Mouse (Mus musculus): ENCODE data around the gene Stard5. TPM values are rescaled to one million over a fixed set of nuclear protein-coding genes. Genes with fewer than 3 reads are reported as not detected.

Stard5 gene
- polyA plus RNA-seq, 1 experiment from 2014 or later = 45.9 TPM

DNA sequence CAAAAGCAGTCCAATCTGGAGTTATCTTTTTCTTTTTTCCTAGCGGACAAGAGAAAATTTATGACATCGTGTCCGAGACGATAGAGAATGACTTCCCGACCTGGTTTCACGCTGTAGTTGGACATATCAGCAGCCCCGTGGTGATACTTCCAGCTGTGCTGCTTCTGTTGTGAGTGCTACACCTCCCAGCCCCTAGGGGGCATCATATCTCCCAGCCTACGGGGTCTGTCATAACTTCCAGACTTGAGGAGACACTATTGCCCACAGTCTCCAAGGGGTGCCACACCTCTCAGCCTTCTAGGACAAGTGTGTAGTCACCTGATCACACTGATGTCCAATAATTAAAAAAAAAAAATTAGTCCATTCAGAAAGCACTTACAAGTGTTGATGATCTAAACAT is 15.9 kb upstream of the Stard5 start:
- Histone ChIP-seq H3K36me3 (ENCODE audit: insufficient read depth, low read length) (no peaks in the 10 kb centered on the region), H3K9ac (ENCODE audit: low read depth, low read length) (no peak overlapping the region), H3K27ac (no peak overlapping the region), H3K4me3 (replicated peaks; ENCODE audit: low read depth, low read length) (no peak overlapping the region), H3K27me3 (ENCODE audit: insufficient read depth, low read length) (no peaks in the 10 kb centered on the region), H3K4me2 (ENCODE audit: low read length) (no peak overlapping the region), H3K9me3 (replicated peaks; ENCODE audit: low read length) (no peaks in the 10 kb centered on the region), H3K4me1 (replicated peaks; ENCODE audit: insufficient read depth, low read length) (peaks cover 10% of the 10 kb centered on the region; the same call in 1 of the 2 replicates)
- TF ChIP-seq CTCF (IDR thresholded peaks at IDR 0.05; ENCODE audit: low read depth) = no peak; the same call in 1 of the 2 replicates
- DNase-seq (ENCODE audit: low spot score) = no peak
- WGBS = 82% methylated on average over 8 of the region's 8 CpGs
- no peak for ATAC-seq (replicated peaks; ENCODE audit: low FRiP score, low read depth)

DNA sequence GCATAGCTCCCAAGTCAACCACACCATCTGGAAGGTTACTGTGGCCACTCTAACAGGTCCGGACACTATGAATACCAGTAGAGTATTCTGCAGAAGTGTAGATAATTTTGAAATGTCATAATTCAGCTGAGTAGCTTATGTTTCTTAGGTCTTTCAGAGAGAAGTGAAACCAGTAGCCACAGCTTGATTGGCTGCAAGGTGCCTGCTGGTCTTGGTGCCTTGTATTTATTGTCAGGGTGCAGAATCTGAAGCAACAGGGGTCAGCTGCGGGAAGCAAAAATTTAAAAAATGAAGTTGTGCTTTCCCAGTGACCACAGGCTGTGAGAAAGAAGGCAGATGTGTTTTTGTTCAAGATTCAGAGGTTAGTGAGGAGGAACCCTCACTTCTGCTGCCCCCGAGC is 15.5 kb upstream of the Stard5 start:
- Histone ChIP-seq H3K36me3 (ENCODE audit: insufficient read depth, low read length) (no peaks in the 10 kb centered on the region), H3K4me1 (replicated peaks; ENCODE audit: insufficient read depth, low read length) (peaks cover 10% of the 10 kb centered on the region; the same call in 1 of the 2 replicates), H3K9ac (ENCODE audit: low read depth, low read length) (no peak overlapping the region), H3K4me3 (replicated peaks; ENCODE audit: low read depth, low read length) (no peak overlapping the region), H3K27me3 (ENCODE audit: insufficient read depth, low read length) (no peaks in the 10 kb centered on the region), H3K27ac (no peak overlapping the region), H3K4me2 (ENCODE audit: low read length) (no peak overlapping the region), H3K9me3 (replicated peaks; ENCODE audit: low read length) (no peaks in the 10 kb centered on the region)
- ATAC-seq (replicated peaks; ENCODE audit: low FRiP score, low read depth) (no peak), DNase-seq (ENCODE audit: low spot score) (peak; percentile 19)
- 64% methylated on average over 3 of the region's 3 CpGs for WGBS
- no peak for TF ChIP-seq CTCF (IDR thresholded peaks at IDR 0.05; ENCODE audit: low read depth)

DNA sequence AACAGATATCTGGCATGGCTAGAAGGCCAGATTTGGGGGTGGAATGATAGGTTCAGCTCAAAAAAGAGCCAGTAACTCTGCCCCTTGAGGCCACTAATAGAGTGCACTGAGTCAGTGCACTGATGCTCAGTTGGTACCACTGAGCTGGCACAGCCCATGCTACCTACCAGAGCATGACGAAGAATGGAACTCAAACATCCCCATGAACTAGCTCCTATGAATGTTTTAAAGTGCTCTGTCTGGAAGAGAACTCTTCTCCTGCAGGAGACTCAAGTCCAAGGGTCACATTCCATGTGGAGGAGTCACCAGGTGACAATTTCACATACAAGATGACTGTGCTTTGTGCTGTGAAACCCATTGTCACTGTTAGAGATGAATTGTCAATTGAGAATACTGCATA is 13.1 kb upstream of the Stard5 start:
- Histone ChIP-seq H3K27me3 (ENCODE audit: insufficient read depth, low read length) (no peaks in the 10 kb centered on the region), H3K36me3 (ENCODE audit: insufficient read depth, low read length) (no peaks in the 10 kb centered on the region), H3K9ac (ENCODE audit: low read depth, low read length) (no peak overlapping the region), H3K27ac (no peak overlapping the region), H3K4me1 (replicated peaks; ENCODE audit: insufficient read depth, low read length) (peaks cover 10% of the 10 kb centered on the region; the same call in 1 of the 2 replicates), H3K9me3 (replicated peaks; ENCODE audit: low read length) (no peaks in the 10 kb centered on the region), H3K4me3 (replicated peaks; ENCODE audit: low read depth, low read length) (no peak overlapping the region), H3K4me2 (ENCODE audit: low read length) (no peak overlapping the region)
- WGBS = 62% methylated on average over 1 of the region's 1 CpGs
- DNase-seq (ENCODE audit: low spot score) = no peak
- peak; percentile 62; the same call in 1 of the 2 replicates for ATAC-seq (replicated peaks; ENCODE audit: low FRiP score, low read depth)
- TF ChIP-seq CTCF (IDR thresholded peaks at IDR 0.05; ENCODE audit: low read depth) = no peak

DNA sequence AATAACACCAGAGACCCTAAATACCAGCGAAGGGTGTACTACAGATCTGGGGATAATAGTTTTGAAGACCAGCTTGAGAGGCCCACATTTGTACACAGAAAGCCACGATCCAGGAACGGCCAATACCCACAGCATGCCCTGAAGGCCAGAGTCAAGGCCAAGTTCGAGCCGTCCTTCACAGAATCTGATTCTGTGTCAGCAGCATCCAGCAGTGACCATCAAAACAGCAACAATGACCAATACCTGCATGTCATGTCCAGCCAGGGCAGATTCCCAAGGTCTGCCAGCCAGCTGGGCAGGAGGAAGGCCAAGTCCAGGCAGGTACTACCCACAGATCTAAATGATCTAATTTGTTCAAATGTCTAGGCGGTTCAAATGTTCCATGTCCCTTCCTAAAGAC is 9.2 kb upstream of the Stard5 start:
- Histone ChIP-seq H3K27ac (no peak overlapping the region), H3K4me2 (ENCODE audit: low read length) (no peak overlapping the region), H3K4me3 (replicated peaks; ENCODE audit: low read depth, low read length) (no peak overlapping the region), H3K9me3 (replicated peaks; ENCODE audit: low read length) (no peaks in the 10 kb centered on the region), H3K36me3 (ENCODE audit: insufficient read depth, low read length) (no peaks in the 10 kb centered on the region), H3K27me3 (ENCODE audit: insufficient read depth, low read length) (no peaks in the 10 kb centered on the region), H3K9ac (ENCODE audit: low read depth, low read length) (no peak overlapping the region), H3K4me1 (replicated peaks; ENCODE audit: insufficient read depth, low read length) (peaks cover 7% of the 10 kb centered on the region; the same call in 1 of the 2 replicates)
- DNase-seq (ENCODE audit: low spot score) (no peak), ATAC-seq (replicated peaks; ENCODE audit: low FRiP score, low read depth) (no peak)
- 90% methylated on average over 6 of the region's 6 CpGs for WGBS
- TF ChIP-seq CTCF (IDR thresholded peaks at IDR 0.05; ENCODE audit: low read depth) = no peak

DNA sequence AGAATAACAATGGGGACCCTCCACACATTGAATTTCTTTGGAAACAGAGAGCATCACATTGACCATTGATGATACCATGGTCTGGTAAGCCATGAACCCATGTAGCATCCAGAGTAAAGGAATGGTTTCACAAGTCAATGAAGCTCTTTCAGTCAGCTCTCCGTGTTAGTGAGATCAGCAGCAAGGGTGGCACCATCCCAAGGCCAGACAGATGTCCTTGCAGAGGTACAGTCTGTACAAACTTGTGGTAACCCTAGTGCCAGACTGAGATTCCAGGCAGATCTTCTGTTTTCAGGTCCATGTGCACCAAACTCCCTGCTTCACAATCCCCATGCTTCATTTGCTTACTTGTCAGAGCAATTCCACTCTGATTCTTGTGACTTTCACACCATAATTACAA is 7.7 kb upstream of the Stard5 start:
- no peak for ATAC-seq (replicated peaks; ENCODE audit: low FRiP score, low read depth)

DNA sequence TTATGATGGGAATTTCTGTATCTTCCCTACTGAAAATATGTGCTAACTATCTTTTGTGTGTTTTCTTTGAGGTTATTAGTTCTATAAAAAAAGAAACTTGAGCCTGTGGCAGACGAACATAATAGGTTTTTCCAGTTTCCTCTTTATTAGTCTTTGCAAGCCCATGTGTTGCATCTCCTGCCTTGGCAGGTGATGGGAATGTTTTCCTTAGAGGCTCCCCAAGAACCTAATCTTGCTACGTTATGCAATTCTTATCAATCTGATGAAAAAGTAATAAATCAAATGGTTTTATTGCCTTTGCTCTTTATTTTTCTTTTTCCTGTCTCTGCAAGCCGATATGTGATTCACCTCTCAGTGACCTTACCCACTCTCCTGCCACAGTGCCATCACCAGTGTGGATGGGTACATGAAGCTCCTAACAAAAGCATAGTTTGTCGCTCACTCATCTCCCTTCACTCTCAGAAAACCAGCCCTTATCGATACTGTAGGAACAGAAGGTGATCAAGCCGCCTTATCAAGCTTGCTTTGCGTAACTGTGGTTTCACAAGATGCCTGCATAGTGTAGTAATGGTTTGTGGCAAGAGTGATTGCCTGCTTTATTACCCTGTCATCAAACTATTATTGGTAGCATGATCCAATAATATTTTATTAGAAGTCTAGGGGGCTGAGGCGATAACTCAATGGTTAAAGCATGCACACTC is 5.1 kb upstream of the Stard5 start:
- Histone ChIP-seq H3K4me2 (ENCODE audit: low read length) (no peak overlapping the region), H3K4me1 (replicated peaks; ENCODE audit: insufficient read depth, low read length) (peaks cover 6% of the 10 kb centered on the region), H3K4me3 (replicated peaks; ENCODE audit: low read depth, low read length) (no peak overlapping the region), H3K27ac (no peak overlapping the region), H3K27me3 (ENCODE audit: insufficient read depth, low read length) (no peaks in the 10 kb centered on the region), H3K9me3 (replicated peaks; ENCODE audit: low read length) (no peaks in the 10 kb centered on the region), H3K9ac (ENCODE audit: low read depth, low read length) (no peak overlapping the region), H3K36me3 (ENCODE audit: insufficient read depth, low read length) (no peaks in the 10 kb centered on the region)
- no peak for TF ChIP-seq CTCF (IDR thresholded peaks at IDR 0.05; ENCODE audit: low read depth)
- DNase-seq (ENCODE audit: low spot score) (no peak), ATAC-seq (replicated peaks; ENCODE audit: low FRiP score, low read depth) (no peak)
- 57% methylated on average over 8 of the region's 8 CpGs for WGBS

More for the DNA sequence above, 7.7 kb upstream of the Stard5 start:
- no peaks in the 10 kb centered on the region for H3K9me3 ChIP-seq (replicated peaks; ENCODE audit: low read length)
- H3K9ac ChIP-seq (ENCODE audit: low read depth, low read length) = no peak overlapping the region
- no peak overlapping the region for H3K4me3 ChIP-seq (replicated peaks; ENCODE audit: low read depth, low read length)
- DNase-seq (ENCODE audit: low spot score) = no peak
- no peaks in the 10 kb centered on the region for H3K27me3 ChIP-seq (ENCODE audit: insufficient read depth, low read length)
- TF ChIP-seq CTCF (IDR thresholded peaks at IDR 0.05; ENCODE audit: low read depth) = no peak
- H3K4me2 ChIP-seq (ENCODE audit: low read length) = no peak overlapping the region
- 75% methylated on average over 1 of the region's 1 CpGs for WGBS
- no peaks in the 10 kb centered on the region for H3K4me1 ChIP-seq (replicated peaks; ENCODE audit: insufficient read depth, low read length)
- no peaks in the 10 kb centered on the region for H3K36me3 ChIP-seq (ENCODE audit: insufficient read depth, low read length)
- H3K27ac ChIP-seq = no peak overlapping the region
